Mouse (Mus musculus): ENCODE results near the gene Notch3. TPM values are rescaled to one million over a fixed set of nuclear protein-coding genes. Genes with fewer than 3 reads are reported as not detected.

The Notch3 gene
- polyA plus RNA-seq, 2 experiments: 0.22 to 0.66 TPM

- ATAC-seq (ENCODE audit: insufficient read depth): peak; percentile 77
- H3K4me3 ChIP-seq (ENCODE audit: insufficient read depth in 1 of 2, low read depth in 2 of 2, low read length in 2 of 2): peak overlapping the region in 1 of 2 experiments; percentile 37; a peak in 2 of 4 replicates
- no peaks in the 10 kb centered on the region for H3K27me3 ChIP-seq (ENCODE audit: control insufficient read depth, insufficient read depth, low read length)
- no peak overlapping the region; the same call in 1 of the 2 replicates for H3K9ac ChIP-seq (replicated peaks)
- TF ChIP-seq CTCF (IDR thresholded peaks at IDR 0.05; ENCODE audit: low read depth) (peak; percentile 98), EP300 (IDR thresholded peaks at IDR 0.05; ENCODE audit: low read depth) (no peak)
- H3K4me1 ChIP-seq (replicated peaks; ENCODE audit: control insufficient read depth in 2 of 2, insufficient read depth in 2 of 2, low read length in 1 of 2): no peaks in the 10 kb centered on the region
- no peaks in the 10 kb centered on the region for H3K36me3 ChIP-seq (replicated peaks; ENCODE audit: control insufficient read depth, insufficient read depth, low read depth)
- H3K4me2 ChIP-seq (ENCODE audit: low read depth): peak overlapping the region; percentile 67
- peak; percentile 47 to 56 (median 54) for DNase-seq (ENCODE audit: low read depth in 3 of 3, low spot score in 3 of 3)
- WGBS (ENCODE audit: insufficient replicate concordance): 18% methylated on average over 39 of the region's 39 CpGs
- H3K9me3 ChIP-seq (ENCODE audit: control insufficient read depth, low read length): no peaks in the 10 kb centered on the region
- no peak overlapping the region for H3K27ac ChIP-seq
Observed at GRCm38 (mm10) chr17:32142907-32143854, 23.5 kb downstream of the Notch3 start.

DNA sequence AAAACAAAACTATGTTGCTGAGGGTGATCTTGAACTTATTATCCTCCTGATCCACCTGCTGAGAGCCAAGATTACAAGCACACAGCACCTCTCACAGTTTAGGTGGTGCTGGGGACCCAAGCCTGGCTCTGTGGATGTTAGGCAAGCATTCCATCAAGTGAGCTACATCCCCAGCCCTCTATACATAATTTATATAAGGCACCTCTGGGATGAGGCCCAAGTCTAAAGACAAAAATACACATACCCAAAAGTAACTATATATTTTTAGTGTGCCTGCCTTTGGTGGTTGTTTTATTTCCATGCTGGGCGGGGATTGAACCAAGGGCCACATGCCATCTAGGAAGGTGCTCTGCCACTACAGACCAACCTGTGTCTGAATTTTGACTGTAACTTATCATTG is 24.4 kb downstream of the Notch3 start:
- 72% methylated on average over 1 of the region's 1 CpGs for WGBS (ENCODE audit: insufficient replicate concordance)
- H3K4me1 ChIP-seq (replicated peaks; ENCODE audit: control insufficient read depth in 2 of 2, insufficient read depth in 2 of 2, low read length in 1 of 2): no peaks in the 10 kb centered on the region
- TF ChIP-seq EP300 (IDR thresholded peaks at IDR 0.05; ENCODE audit: low read depth): no peak
- no peak for TF ChIP-seq CTCF (IDR thresholded peaks at IDR 0.05; ENCODE audit: low read depth)
- no peaks in the 10 kb centered on the region for H3K27me3 ChIP-seq (ENCODE audit: control insufficient read depth, insufficient read depth, low read length)
- no peaks in the 10 kb centered on the region for H3K9me3 ChIP-seq (ENCODE audit: control insufficient read depth, low read length)
- no peak overlapping the region for H3K27ac ChIP-seq
- no peak overlapping the region for H3K4me2 ChIP-seq (ENCODE audit: low read depth)
- no peak overlapping the region for H3K9ac ChIP-seq (replicated peaks)
- H3K4me3 ChIP-seq (ENCODE audit: insufficient read depth in 1 of 2, low read depth in 2 of 2, low read length in 2 of 2): no peak overlapping the region
- H3K36me3 ChIP-seq (replicated peaks; ENCODE audit: control insufficient read depth, insufficient read depth, low read depth): no peaks in the 10 kb centered on the region
- DNase-seq (ENCODE audit: low read depth in 3 of 3, low spot score in 3 of 3) (no peak), ATAC-seq (ENCODE audit: insufficient read depth) (no peak)

GRCm38 (mm10) chr17:32133375-32133774 is 33.3 kb downstream of the Notch3 start:
- H3K9me3 ChIP-seq (ENCODE audit: control insufficient read depth, low read length): no peaks in the 10 kb centered on the region
- H3K4me2 ChIP-seq (ENCODE audit: low read depth): no peak overlapping the region
- ATAC-seq (ENCODE audit: insufficient read depth): no peak
- no peak for DNase-seq (ENCODE audit: low read depth in 3 of 3, low spot score in 3 of 3)
- H3K27ac ChIP-seq: no peak overlapping the region
- no peaks in the 10 kb centered on the region; a peak in 1 of 4 replicates for H3K4me1 ChIP-seq (replicated peaks; ENCODE audit: control insufficient read depth in 2 of 2, insufficient read depth in 2 of 2, low read length in 1 of 2)
- WGBS (ENCODE audit: insufficient replicate concordance): 76% methylated on average over 16 of the region's 16 CpGs
- H3K9ac ChIP-seq (replicated peaks): no peak overlapping the region
- TF ChIP-seq CTCF (IDR thresholded peaks at IDR 0.05; ENCODE audit: low read depth): no peak
- no peak for TF ChIP-seq EP300 (IDR thresholded peaks at IDR 0.05; ENCODE audit: low read depth)
- H3K36me3 ChIP-seq (replicated peaks; ENCODE audit: control insufficient read depth, insufficient read depth, low read depth): no peaks in the 10 kb centered on the region
- no peak overlapping the region for H3K4me3 ChIP-seq (ENCODE audit: insufficient read depth in 1 of 2, low read depth in 2 of 2, low read length in 2 of 2)
- no peaks in the 10 kb centered on the region for H3K27me3 ChIP-seq (ENCODE audit: control insufficient read depth, insufficient read depth, low read length)

GRCm38 (mm10) chr17:32132087-32132486 is 34.6 kb downstream of the Notch3 start:
- Histone ChIP-seq H3K4me1 (replicated peaks; ENCODE audit: control insufficient read depth in 2 of 2, insufficient read depth in 2 of 2, low read length in 1 of 2) (no peaks in the 10 kb centered on the region; a peak in 1 of 4 replicates), H3K4me2 (ENCODE audit: low read depth) (no peak overlapping the region), H3K27ac (no peak overlapping the region), H3K36me3 (replicated peaks; ENCODE audit: control insufficient read depth, insufficient read depth, low read depth) (no peaks in the 10 kb centered on the region), H3K9ac (replicated peaks) (no peak overlapping the region), H3K4me3 (ENCODE audit: insufficient read depth in 1 of 2, low read depth in 2 of 2, low read length in 2 of 2) (no peak overlapping the region), H3K27me3 (ENCODE audit: control insufficient read depth, insufficient read depth, low read length) (no peaks in the 10 kb centered on the region), H3K9me3 (ENCODE audit: control insufficient read depth, low read length) (no peaks in the 10 kb centered on the region)
- 83% methylated on average over 11 of the region's 11 CpGs for WGBS (ENCODE audit: insufficient replicate concordance)
- TF ChIP-seq EP300 (IDR thresholded peaks at IDR 0.05; ENCODE audit: low read depth) (no peak), CTCF (IDR thresholded peaks at IDR 0.05; ENCODE audit: low read depth) (no peak)
- no peak for ATAC-seq (ENCODE audit: insufficient read depth)
- no peak for DNase-seq (ENCODE audit: low read depth in 3 of 3, low spot score in 3 of 3)

GRCm38 (mm10) chr17:32130506-32130905 is 36.1 kb downstream of the Notch3 start:
- H3K4me3 ChIP-seq (ENCODE audit: insufficient read depth in 1 of 2, low read depth in 2 of 2, low read length in 2 of 2): no peak overlapping the region
- WGBS (ENCODE audit: insufficient replicate concordance): 78% methylated on average over 9 of the region's 9 CpGs
- H3K4me1 ChIP-seq (replicated peaks; ENCODE audit: control insufficient read depth in 2 of 2, insufficient read depth in 2 of 2, low read length in 1 of 2): no peaks in the 10 kb centered on the region
- DNase-seq (ENCODE audit: low read depth in 3 of 3, low spot score in 3 of 3) (no peak), ATAC-seq (ENCODE audit: insufficient read depth) (no peak)
- no peaks in the 10 kb centered on the region for H3K9me3 ChIP-seq (ENCODE audit: control insufficient read depth, low read length)
- H3K4me2 ChIP-seq (ENCODE audit: low read depth): no peak overlapping the region
- no peaks in the 10 kb centered on the region for H3K36me3 ChIP-seq (replicated peaks; ENCODE audit: control insufficient read depth, insufficient read depth, low read depth)
- no peak overlapping the region for H3K27ac ChIP-seq
- H3K27me3 ChIP-seq (ENCODE audit: control insufficient read depth, insufficient read depth, low read length): no peaks in the 10 kb centered on the region
- no peak for TF ChIP-seq CTCF (IDR thresholded peaks at IDR 0.05; ENCODE audit: low read depth)
- no peak for TF ChIP-seq EP300 (IDR thresholded peaks at IDR 0.05; ENCODE audit: low read depth)
- no peak overlapping the region for H3K9ac ChIP-seq (replicated peaks)
